Mouse (Mus musculus) cortical plate, adult 2 months (tissue): ENCODE measurements around the gene Scand1.

Experiments used
- CTCF ChIP-seq: fragments of 200-500 bp; IDR thresholded peaks from 2 replicates; pipeline ENCODE4 v1.5.1; 2011; ENCODE audit warnings: mild to moderate bottlenecking, control low read depth, low read length; ENCODE audit not compliant: insufficient read depth; ENCODE audit errors: extremely low read depth
- POLR2A ChIP-seq: fragments of 200-500 bp; IDR thresholded peaks from 2 replicates; pipeline ENCODE4 v1.6.1; 2011; ENCODE audit warnings: mild to moderate bottlenecking, low read length, control low read depth; ENCODE audit not compliant: insufficient read depth; ENCODE audit errors: extremely low read depth

GRCm38 (mm10) chr2:156340078-156340477 lies 27.6 kb upstream of the Scand1 start:
- TF ChIP-seq CTCF (no peak), POLR2A (no peak)
